Mouse (Mus musculus): ENCODE data around the gene Akp3. TPM values are rescaled to one million over a fixed set of nuclear protein-coding genes. Genes with fewer than 3 reads are reported as not detected.

Akp3 gene
- not detected for polyA plus RNA-seq (2015; fragmentation: Illumina TruSeq; extraction: RNeasy Lipid Tissue Mini Kit (QIAGEN cat#74804); ENCODE audit: insufficient read depth, low replicate concordance)

GRCm38 (mm10) chr1:87124673-87125072 lies at the start of gene Akp3:
Gene Akp3 (plus strand): TSS chr1:87124973.

GRCm38 (mm10) chr1:87089828-87090227 lies 34.9 kb upstream of the Akp3 start, which contains the start of gene Alppl2:
Gene Alppl2 (minus strand): TSS chr1:87089928.

GRCm38 (mm10) chr1:87101411-87101810 lies 23.4 kb upstream of the Akp3 start, which contains the start of gene Alpi:
Gene Alpi (minus strand): TSS chr1:87101606.

GRCm38 (mm10) chr1:87156199-87156587 lies 31.4 kb downstream of the Akp3 start, which contains the start of gene Ecel1:
Gene Ecel1 (minus strand): TSS chr1:87156521.

Other genes with a start within 250 kb of the Akp3 start
- not detected for gene Alppl2, start 35.0 kb upstream of the Akp3 start, polyA plus RNA-seq (2015; fragmentation: Illumina TruSeq; extraction: RNeasy Lipid Tissue Mini Kit (QIAGEN cat#74804); ENCODE audit: insufficient read depth, low replicate concordance)
- gene Alpi, start 23.4 kb upstream of the Akp3 start, polyA plus RNA-seq (2015; fragmentation: Illumina TruSeq; extraction: RNeasy Lipid Tissue Mini Kit (QIAGEN cat#74804); ENCODE audit: insufficient read depth, low replicate concordance) = not detected
- not detected for gene Ecel1, start 31.5 kb downstream of the Akp3 start, polyA plus RNA-seq (2015; fragmentation: Illumina TruSeq; extraction: RNeasy Lipid Tissue Mini Kit (QIAGEN cat#74804); ENCODE audit: insufficient read depth, low replicate concordance)
- not detected for gene Prss56, start 58.3 kb downstream of the Akp3 start, polyA plus RNA-seq (2015; fragmentation: Illumina TruSeq; extraction: RNeasy Lipid Tissue Mini Kit (QIAGEN cat#74804); ENCODE audit: insufficient read depth, low replicate concordance)
- not detected for gene Chrnd, start 65.6 kb downstream of the Akp3 start, polyA plus RNA-seq (2015; fragmentation: Illumina TruSeq; extraction: RNeasy Lipid Tissue Mini Kit (QIAGEN cat#74804); ENCODE audit: insufficient read depth, low replicate concordance)
- gene Chrng, start 79.7 kb downstream of the Akp3 start, polyA plus RNA-seq (2015; fragmentation: Illumina TruSeq; extraction: RNeasy Lipid Tissue Mini Kit (QIAGEN cat#74804); ENCODE audit: insufficient read depth, low replicate concordance) = not detected
- 89.4 TPM for gene Eif4e2, start 88.9 kb downstream of the Akp3 start, polyA plus RNA-seq (2015; fragmentation: Illumina TruSeq; extraction: RNeasy Lipid Tissue Mini Kit (QIAGEN cat#74804); ENCODE audit: insufficient read depth, low replicate concordance)
- gene Efhd1, start 139.4 kb downstream of the Akp3 start, polyA plus RNA-seq (2015; fragmentation: Illumina TruSeq; extraction: RNeasy Lipid Tissue Mini Kit (QIAGEN cat#74804); ENCODE audit: insufficient read depth, low replicate concordance) = 21.4 TPM
- 70.9 TPM for gene Gigyf2, start 202.0 kb downstream of the Akp3 start, polyA plus RNA-seq (2015; fragmentation: Illumina TruSeq; extraction: RNeasy Lipid Tissue Mini Kit (QIAGEN cat#74804); ENCODE audit: insufficient read depth, low replicate concordance)

Data from spleen, adult 10 weeks (tissue).